Mouse (Mus musculus): ENCODE results near the gene Cnn2. TPM values are rescaled to one million over a fixed set of nuclear protein-coding genes. Genes with fewer than 3 reads are reported as not detected.
"Not testable (repeated sequence)": the region's sequence is repeated elsewhere in the genome, so short reads cannot be mapped to it uniquely, and the experiment has no call there.

Cnn2 gene
- 1 to 10 TPM; 8.5 to 9.4 TPM for total RNA-seq (2021)
- long read RNA-seq, experiment 1, transcript Cnn2-201 (7 exons, 2,460 nt), result major isoform, 14 of 15 reads
- long read RNA-seq, experiment 1, partial matches to known transcripts, result 0 of 15 reads
- long read RNA-seq, experiment 1, other reads (novel, unspliced or antisense), result 1 of 15 reads
- long read RNA-seq, experiment 2, transcript Cnn2-201 (7 exons, 2,460 nt), result major isoform, 19 of 20 reads
- long read RNA-seq, experiment 2, partial matches to known transcripts, result 0 of 20 reads
- long read RNA-seq, experiment 2, other reads (novel, unspliced or antisense), result 1 of 20 reads

- peak; percentile 65 for DNase-seq
Measured at GRCm38 (mm10) chr10:79988506-79989271, at the start of gene Cnn2. TSS of gene Cnn2 (plus strand) at chr10:79988584.

DNA sequence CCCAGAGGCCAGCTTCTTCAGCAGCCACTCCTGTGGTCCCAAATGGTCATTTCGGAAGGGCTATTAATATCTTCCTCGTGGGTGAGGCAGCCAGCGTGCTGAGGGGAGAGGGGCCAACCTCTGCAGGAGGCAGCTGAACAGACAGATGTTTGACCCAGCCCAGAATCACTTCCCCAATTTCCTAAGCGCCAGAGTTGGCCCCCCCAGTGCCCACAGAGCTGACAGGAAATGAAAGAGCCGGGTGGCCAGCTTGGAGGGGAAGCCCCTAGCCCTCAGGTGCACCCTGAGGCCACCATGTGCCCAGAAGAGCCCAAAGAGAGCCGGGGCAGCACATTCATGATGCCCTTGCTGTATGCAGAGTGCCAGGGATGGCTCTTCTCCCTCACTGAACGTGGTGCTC lies 47.6 kb upstream of the Cnn2 start:
- DNase-seq, result peak; percentile 47

GRCm38 (mm10) chr10:79942988-79943387 lies 45.4 kb upstream of the Cnn2 start:
- no peak for DNase-seq

DNA sequence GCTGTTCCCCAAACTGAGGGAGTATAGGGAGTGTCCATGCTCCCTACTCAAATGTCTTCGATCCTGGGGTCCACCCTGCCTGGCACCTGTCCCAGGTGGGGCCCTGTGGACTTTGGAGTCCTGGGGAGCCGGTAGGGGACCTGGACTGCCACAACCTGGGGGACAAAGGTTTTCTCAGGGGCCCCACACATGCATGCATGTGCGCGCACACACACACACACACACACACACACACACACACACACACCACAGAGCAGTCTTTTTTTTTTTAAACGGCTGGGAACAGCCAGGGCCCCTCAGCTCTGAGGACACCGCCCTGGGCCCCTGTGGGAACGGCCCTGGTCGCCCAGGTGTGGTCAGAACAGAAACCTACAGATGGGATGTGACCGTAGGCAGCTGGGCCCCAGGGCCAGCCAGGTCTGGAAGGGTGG lies 44.9 kb upstream of the Cnn2 start:
- no peak for DNase-seq

DNA sequence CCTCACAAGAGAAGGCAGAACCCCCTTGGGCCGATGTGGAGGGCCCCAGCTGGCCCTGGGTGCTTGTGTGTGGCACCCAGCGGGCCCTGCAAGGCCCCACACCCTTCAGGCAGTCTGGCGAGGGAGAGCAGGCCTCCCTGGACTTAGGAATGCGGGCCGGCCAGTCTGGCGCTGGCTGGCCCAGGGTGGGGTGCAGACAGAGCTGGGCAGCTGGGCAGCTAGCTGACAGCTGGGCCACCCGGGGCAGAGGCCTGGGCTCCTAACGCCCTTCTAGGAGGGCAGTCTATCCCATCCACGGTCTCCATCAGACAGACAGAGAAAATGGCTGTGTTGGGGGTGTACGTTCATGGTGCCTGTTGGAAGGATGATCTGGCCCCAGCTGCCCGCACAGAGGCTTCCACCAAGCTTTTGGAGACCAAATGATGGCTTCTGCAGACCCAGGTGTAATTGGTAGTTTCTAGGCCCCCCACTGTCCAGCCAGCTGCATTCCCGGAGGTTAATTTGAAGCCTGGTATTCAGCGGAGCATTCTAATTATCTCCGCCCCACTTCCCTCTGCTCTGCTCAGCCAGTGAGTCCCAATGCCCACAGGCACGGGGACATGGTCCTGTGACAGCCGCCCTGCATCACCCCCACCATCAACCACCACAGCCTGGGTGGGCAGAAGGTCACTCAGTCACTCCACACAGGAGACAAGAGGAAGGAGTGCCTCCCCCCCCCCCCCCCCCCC lies 42.7 kb upstream of the Cnn2 start:
- DNase-seq, result no peak

- no peak for DNase-seq
Measured at GRCm38 (mm10) chr10:79946752-79947322, 41.5 kb upstream of the Cnn2 start.

- no peak for DNase-seq
Measured at GRCm38 (mm10) chr10:79947502-79947901, 40.9 kb upstream of the Cnn2 start.

DNA sequence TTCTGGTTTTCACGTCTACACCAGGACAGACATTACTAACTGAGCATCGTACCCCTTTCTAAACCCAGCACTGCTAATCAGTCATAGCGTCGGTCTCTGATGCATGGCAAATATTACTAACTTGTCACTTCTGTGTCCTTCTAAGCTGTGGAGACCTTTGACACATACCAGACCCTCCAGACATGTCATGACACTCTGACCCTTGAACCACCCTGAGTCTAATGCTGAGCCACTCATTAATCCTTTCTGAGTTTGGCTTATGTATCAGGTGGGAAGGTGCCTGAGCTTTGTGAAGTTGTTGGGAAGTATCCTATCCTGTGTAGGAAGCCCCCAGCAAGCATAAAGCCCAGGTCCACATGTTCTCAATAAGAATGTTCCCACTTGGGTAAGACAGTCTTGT lies 38.5 kb upstream of the Cnn2 start:
- DNase-seq, result no peak

- no peak for DNase-seq
Measured at GRCm38 (mm10) chr10:79950661-79951060, 37.7 kb upstream of the Cnn2 start.

GRCm38 (mm10) chr10:79953946-79954345 lies 34.4 kb upstream of the Cnn2 start:
- no peak for DNase-seq

- DNase-seq, result no peak
Measured at GRCm38 (mm10) chr10:79955691-79956090, 32.7 kb upstream of the Cnn2 start.

DNA sequence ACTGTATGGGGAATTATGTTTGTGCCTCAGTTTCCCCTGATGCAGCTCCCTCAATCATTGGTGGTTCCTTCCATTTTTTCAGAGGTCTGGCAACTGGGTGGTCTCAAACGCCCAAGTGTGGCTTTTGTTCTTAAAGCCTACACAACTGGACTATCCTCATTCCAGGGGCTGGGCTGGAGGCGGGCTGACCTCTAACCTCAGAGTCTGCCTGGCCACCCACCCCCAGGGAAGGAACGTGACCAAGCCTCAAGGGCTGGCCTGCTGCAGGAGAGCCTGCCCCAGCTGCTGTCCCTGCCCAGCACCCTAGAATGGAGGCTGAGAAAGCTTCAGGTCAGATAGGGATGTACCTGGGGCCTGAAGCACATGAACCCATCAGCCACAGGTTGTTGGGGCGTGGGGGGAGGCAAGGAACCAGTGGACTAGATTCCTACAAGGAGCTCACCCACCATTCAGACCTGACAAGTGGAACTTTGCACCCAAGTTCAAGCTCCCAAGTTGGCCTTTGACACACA lies 31.7 kb upstream of the Cnn2 start:
- DNase-seq, result no peak

GRCm38 (mm10) chr10:79958140-79958816 lies 30.1 kb upstream of the Cnn2 start:
- peak; percentile 69 for DNase-seq

- DNase-seq, result not testable (repeated sequence)
Measured at GRCm38 (mm10) chr10:79959412-79959811, 29.0 kb upstream of the Cnn2 start.

DNA sequence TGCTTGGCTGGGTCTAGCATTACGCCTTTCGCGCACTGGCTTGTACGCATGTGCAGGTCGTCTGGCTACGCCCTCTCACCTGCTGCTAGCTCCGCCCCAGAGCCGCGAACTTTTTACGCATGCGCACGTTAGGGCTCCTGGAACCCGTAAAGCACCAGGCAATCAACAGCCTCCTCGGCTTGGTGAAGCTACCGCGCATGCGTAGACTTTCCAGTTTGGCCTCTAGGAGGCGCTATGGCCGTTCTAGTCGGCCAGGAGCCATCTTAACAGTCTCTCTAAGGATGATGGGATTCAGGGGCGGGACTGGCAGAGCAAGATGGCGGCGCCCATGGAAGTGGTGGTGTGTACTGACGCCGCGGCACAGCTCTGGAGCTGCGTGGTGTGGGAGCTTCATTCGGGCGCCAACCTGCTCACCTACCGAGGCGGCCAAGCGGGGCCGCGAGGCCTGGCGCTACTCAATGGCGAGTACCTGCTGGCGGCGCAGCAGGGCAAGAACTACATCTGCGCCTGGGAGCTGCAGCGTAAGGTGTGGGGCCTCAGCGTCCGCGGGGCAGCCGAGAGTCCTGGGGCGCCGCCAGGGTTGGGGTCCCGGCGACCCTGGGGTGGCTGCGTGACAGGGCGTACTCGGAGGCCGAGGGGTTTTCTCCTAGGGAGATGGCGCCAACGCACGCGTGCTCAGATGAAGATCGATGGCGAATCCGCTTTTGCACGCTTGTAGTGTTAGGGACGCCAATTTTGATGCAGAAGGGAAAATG lies 28.4 kb upstream of the Cnn2 start, which contains the start of gene Wdr18:
Gene Wdr18 (plus strand): TSS at position 306 of the 755 bp plus-strand sequence.
- DNase-seq, result peak; percentile 99

DNA sequence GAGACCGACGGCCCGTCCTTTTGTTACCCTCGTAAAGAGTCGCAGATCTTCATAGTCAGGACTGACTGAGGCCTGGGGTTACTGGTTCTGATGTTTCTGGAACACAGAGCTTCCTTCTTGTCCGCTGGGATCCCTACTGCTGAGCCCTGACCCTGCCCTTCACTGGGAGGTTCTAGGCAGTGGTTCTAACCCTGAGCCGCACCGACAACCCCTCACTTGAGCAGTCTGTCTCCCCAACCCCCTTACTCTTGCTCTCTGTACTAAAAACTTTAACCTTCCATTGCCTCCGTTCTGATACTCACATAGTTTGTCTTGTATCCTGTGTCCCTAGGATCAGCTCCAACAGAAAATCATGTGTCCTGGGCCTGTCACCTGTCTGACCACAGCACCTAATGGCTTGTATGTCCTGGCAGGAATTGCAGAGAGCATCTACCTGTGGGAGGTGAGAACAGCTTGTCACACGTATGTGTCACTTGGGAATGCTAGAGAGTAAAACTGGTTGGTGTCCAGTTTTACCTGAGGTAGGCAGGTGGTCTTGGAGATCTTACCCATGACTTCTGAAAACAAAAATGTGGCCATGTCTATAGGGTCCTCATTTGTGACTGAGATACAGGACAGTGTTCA lies 27.6 kb upstream of the Cnn2 start:
- no peak for DNase-seq

- no peak for DNase-seq
Measured at GRCm38 (mm10) chr10:79964727-79965126, 23.7 kb upstream of the Cnn2 start.

DNA sequence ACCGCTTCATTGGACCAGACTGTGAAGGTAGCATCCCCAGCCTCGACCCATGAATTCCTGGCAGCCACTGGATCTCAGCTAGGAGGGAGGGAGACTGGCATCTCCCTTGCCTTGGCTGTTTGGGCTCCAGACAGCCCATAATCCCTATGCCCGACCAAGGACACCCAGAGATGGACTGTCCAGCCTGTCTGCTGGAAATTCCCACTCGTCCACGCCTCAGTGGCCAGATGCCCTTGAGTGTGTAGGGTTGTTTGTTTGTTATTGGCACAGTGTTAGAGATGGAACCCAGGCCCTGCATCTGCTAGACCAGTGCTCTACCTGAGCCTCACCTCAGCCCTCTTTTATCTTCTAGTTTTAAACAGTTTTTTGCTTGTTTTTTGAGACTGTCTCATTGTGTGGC lies 23.1 kb upstream of the Cnn2 start:
- DNase-seq, result no peak

DNA sequence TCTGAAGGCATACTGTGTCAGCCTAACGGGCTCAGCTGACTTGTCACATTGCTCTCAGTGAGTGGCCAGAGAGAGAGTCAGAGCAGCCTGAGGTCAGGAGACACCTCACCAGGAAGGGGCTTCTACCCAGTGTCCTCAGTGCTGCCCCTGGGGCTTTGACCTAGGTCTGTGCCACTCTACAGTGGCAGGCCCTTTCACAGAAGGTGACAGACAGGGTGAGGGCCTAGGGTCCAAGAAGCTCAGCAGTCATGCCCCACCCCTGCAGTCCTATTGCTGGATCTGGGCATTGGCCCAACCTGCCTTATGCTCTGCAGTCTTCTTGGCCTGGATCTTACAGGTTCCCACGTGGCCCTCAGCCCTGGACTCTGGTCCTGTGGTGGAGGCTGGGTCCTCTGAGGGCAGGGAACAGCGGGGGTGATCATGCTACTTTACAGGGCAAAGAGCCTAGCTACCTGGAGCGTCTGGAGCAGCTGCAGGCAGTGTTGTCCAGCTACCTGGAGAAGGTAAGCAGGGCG lies 21.4 kb upstream of the Cnn2 start:
- DNase-seq, result no peak

DNA sequence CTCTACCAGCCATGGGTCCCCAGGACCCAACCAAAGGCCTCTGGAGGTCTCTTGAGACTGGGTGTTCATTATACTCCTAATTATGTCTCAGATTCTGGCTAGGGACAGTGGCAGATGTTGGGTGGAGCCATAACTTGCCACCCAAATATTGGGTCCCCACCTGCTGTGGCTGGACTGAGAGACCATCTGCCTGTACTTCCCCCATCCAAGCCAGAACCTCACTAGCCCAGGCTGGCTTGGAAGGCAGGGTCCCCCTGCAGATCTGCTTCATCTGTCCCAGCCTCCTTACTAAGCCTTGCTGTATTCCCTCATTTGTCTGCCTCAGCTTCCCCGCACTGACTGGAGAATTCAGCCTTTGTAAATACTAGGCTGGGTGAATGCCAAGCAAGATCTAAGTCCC lies 20.2 kb upstream of the Cnn2 start:
- DNase-seq, result no peak

Data from gastrocnemius, postnatal 25 days (tissue).